Mouse (Mus musculus): Measurements from ENCODE around the gene Sel1l3.

GRCm38 (mm10) chr5:53254821-53255220 is 41.1 kb upstream of the Sel1l3 start:
- no peak for TF ChIP-seq CHD2 (IDR thresholded peaks at IDR 0.05; ENCODE audit: low read length)
- TF ChIP-seq ZKSCAN1 (IDR thresholded peaks at IDR 0.05; ENCODE audit: low read depth, low read length), result no peak
- no peak for TF ChIP-seq E2F4 (IDR thresholded peaks at IDR 0.05; ENCODE audit: borderline replicate concordance, low read depth, low read length)
- TF ChIP-seq GABPA (IDR thresholded peaks at IDR 0.05; ENCODE audit: low read depth, low read length), result no peak
- TF ChIP-seq POLR2A (IDR thresholded peaks at IDR 0.05; ENCODE audit: control insufficient read depth in 1 of 2, insufficient read depth in 1 of 2, low read depth in 1 of 2, low read length in 2 of 2, poor library complexity in 1 of 2), result no peak

Measured in MEL (cell line).